Mouse (Mus musculus): Measurements from ENCODE around the gene Manf.

DNA sequence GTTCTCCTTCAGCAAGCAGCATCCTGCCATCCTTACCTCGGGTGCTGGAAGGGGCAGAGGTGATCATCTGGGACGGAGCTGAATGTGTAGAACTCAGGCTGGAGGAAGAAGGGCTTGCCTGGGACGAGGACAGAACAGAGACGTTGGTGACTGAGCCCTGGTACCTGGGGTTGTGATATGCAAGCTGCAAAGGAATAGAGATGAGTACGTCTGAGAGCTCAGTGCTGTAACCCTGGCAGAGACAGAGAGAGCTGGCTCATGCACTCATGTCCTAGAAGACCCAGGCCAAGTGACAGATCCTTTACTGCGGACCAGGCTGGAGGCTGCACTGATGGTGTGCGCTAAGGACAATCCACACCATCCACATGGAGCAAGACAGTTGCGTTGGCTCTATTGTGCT, 14.8 kb upstream of the Manf start:
- TF ChIP-seq CTCF (IDR thresholded peaks at IDR 0.05), result no peak
- no peak for TF ChIP-seq EP300 (IDR thresholded peaks at IDR 0.05)
